Mouse (Mus musculus) lung, postnatal 36 days (tissue): Measurements from ENCODE around the gene Ceacam19.

Experiments used
- DNase-seq: peaks from one replicate; pipeline ENCODE4 v3.0.0; 2022; ENCODE audit warnings: mixed read lengths

Gene Ceacam19

DNA sequence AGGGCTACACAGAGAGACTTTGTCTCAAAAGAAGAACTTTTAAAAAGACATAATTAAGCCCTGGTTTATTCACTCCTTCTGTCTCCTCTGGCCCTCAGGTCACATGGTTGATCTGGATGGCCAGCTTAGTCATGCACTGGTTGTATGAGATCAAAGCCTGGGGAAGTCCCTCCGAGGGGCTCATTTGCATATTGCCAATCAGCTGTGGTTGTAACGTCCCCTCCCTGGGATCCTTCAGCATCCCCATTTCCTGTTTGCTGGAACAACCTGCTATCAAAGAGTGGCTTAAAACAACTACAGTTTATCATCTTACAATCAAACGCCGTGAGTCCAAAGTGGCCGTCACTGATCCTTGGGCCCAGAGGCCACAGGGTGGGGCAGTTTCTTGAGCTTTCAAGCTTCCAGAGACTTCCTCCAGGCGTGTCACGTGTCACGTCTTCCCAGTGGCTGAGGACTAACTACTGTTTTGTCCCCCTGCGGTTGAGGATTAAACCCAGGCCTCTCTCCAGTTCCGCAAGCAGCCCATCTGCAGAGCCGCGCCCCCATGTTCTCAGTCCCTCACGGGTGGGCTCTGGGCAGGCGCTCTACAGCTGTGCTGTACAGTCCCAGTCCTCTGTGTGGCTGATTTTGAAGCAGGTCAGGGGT, 10.9 kb downstream of the Ceacam19 start:
- peak; percentile 43 for DNase-seq

GRCm38 (mm10) chr7:19875948-19876682, 11.7 kb downstream of the Ceacam19 start:
- peak; percentile 83 for DNase-seq

GRCm38 (mm10) chr7:19871943-19872601, 15.7 kb downstream of the Ceacam19 start:
- DNase-seq, result peak; percentile 67

DNA sequence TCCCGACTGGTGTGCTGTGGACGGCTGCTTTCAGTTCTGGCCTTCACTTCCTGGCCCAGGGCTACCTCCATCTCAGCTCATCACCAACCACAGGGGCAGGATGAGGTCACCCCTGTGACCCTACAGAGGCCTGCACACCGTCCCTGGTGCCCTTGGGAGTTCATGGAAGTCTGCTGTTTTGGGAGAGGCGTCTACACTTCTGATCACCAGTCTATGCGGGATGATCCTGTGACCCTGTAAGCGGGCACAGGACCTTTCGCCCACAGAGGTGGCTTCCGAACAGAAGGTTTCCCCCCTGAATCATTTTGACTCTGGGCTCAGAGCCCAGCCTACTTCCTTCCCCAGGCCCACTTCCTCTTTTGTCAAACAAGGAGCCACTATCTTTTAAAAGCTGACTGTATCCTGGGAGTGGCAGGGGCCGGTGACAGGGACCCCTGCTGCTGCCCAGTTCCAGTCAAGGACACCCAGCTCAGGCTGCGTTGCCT, 16.6 kb downstream of the Ceacam19 start:
- peak; percentile 63 for DNase-seq

DNA sequence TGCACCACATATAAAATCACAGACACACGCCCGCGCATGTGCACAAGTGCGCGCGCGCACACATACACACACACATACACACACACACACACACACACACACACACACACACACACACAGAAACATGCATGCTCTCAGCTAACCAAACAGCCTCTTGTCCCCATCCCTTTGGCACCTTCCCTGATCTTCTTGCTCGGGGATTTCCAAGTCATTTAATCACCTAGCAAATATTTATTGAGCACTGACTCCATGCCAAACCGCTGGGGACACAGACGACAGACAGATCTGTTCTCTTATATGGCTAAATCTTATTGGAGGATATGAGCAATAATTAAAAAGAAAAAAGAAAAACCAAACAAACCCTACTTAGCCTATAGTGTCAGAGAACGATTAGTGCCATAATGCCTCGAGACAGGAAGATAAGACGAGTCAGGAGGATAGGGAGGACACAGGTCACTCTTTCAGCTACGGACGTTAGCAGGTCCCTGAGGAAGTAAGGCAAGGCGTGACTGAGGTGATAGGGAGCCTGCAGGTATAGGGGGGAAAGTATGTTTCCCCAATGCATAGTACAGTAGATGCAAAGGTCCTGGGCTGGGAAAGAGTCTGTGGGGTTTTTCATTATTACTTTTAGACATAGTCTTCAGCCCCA, 19.9 kb downstream of the Ceacam19 start:
- DNase-seq, result peak; percentile 21

- DNase-seq, result no peak
Measured at GRCm38 (mm10) chr7:19866490-19866889, 21.3 kb downstream of the Ceacam19 start.

- no peak for DNase-seq
Measured at GRCm38 (mm10) chr7:19865246-19866036, 22.3 kb downstream of the Ceacam19 start.

DNA sequence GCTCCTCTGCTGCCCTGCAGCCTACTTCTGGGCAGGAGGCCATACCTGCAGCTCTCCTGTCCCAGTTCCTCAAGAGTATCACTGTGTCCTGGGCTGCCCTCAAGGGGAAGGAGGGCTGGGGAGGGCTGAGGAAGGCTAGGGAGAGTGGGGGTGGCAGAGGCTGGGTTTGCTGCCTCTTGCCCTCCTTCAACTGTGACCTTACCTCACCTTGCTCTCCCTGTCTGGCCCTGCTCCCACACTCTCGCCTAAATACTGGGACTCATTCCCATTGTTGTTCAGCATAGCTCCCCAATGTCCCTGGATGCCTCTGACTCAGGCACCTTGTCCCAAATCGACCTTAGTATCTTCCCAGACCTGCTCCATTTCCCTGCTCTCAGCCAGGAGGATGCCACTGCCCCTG, 23.5 kb downstream of the Ceacam19 start:
- peak; percentile 48 for DNase-seq

DNA sequence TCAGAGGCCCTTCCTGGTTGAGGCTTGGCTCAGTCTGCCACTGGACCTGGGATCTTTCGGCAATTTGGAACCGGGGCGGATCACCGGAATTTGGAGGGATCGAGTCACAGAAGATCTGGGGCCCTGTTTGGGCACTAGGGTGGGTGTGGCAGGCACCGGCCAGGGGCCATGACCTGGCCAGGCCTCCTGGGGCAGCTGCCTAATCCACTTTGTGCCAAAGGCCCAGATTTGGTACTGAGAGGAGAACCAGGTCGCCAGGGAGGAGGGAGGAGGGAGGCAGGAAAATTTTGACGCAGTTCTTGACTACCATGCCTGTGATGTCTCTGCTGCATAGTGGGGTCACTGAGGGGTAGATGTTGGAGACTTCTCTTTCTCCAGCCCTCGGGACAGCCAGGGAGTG, 26.6 kb downstream of the Ceacam19 start, which contains the start of gene Ceacam16:
Gene Ceacam16 (minus strand): TSS at position 101 of the 400 bp plus-strand sequence.
- no peak for DNase-seq

GRCm38 (mm10) chr7:19859740-19860139, 28.0 kb downstream of the Ceacam19 start:
- no peak for DNase-seq

DNA sequence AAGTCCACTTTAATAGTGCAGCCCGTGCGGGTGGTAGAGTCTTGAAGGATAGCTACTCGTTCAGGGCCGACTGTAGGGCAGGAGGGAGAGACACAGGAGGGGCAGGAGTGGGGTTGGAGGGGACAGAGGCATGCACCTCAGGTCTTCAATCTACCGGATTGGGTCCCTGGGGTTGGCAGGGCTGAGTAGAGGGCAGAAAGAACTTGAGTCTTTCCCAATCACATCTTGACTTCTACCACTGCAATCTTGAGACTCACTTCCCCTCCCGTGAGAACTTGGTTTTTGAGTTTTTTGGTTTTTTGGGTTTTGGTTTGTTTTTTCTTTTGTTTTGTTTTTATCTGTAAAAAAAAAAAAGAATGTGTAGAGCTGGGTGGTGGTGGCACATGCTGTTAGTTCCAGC, 31.5 kb downstream of the Ceacam19 start:
- DNase-seq, result no peak

DNA sequence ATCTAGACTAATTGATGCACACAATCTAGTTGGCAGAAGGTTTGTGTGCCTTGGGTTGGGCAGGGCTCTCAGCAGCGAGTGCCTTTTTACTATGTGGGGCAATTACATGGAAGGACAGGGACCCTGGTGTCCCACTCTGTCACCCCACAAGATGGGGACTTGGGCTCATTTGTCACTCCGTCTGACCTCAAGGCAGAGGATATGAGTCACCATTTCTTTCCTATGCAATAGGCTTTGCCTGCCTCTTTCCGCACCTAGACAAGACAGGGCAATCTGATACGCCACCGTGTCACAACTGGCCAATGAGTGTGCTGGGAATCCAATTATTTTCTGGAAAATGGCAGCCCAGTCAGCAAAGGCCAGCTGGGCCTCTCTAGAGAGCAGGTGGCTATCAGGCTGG, 32.1 kb downstream of the Ceacam19 start:
- DNase-seq, result no peak

GRCm38 (mm10) chr7:19853526-19853925, 34.2 kb downstream of the Ceacam19 start:
- DNase-seq, result no peak

- peak; percentile 20 for DNase-seq
Measured at GRCm38 (mm10) chr7:19851858-19852570, 35.8 kb downstream of the Ceacam19 start, which contains the start of gene Gm19345. TSS of gene Gm19345 (plus strand) at chr7:19852003.

DNA sequence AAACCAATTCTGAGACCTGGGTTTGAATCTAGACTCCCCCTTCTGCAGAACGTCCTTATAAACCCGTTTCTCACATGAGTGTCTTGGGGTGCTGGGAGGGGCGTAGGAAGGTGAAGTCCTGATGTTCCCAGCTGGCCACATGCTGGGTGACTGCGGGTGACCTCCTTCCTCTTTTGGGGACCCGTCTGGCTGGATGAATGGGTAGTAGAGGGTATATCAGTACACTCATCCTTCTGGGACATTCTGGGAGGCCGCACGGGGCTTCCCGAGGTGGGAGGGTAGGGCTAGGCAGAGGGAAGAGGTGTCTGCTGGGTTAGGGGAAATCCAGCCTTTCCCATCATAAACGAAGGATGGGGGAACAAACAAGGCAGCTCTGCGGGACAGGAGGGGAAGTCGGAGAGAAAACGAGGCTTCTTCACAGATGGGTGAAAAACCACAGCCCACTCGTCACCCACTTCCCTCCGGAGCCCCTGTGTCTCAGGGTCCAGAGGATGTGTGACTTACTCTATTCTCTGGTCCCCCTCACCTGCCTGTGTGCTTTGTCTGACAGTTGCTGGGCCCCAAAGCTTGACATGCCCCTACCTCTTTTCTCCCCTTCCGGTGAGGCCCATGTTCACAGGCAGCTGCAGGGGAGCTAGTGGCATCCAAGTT, 43.1 kb downstream of the Ceacam19 start:
- peak; percentile 17 for DNase-seq

DNA sequence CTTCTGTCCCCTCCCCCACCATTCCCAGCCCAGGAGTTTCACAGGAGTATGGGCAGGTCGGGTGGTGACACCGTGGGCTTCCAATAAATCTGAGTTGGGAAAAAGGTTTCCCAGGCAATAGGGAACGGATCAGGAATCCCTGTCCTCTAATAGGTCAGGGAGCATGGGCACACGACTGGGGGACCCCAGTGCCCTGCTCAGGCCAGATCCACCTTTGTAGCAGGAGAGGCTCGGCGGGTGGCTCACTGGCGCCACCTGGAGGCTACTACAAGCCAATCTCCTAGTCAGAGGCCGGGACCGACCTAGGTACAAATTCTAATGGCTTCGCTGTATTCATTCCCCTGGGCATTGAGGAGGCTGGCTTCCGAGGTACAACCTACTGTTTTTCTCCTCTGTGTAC, 44.2 kb downstream of the Ceacam19 start:
- peak; percentile 84 for DNase-seq

GRCm38 (mm10) chr7:19842885-19843504, 44.8 kb downstream of the Ceacam19 start:
- no peak for DNase-seq

GRCm38 (mm10) chr7:19841686-19842413, 45.9 kb downstream of the Ceacam19 start:
- DNase-seq, result peak; percentile 30

DNA sequence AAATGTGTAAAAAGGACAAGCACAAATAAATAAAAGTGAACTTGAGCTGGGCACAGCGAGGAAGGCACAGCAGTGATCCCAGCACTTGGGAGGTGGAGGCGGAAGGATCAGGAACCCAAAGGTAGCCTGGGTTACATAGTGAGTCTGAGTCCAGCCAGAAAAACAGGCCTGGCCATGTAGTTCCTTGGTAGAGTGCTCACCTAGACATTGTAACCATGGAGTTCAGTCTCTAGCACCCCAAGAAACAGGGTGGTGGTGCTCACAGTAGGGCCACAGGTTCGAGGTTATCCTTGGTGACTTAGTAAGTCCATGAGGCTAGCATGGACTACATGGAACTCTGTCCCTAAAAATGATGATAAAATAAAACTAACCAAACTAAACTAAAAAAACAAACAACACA, 46.8 kb downstream of the Ceacam19 start:
- no peak for DNase-seq

GRCm38 (mm10) chr7:19840371-19840770, 47.4 kb downstream of the Ceacam19 start:
- no peak for DNase-seq
